Mouse (Mus musculus) spleen, postnatal 36 days (tissue): ENCODE measurements around the gene Supt3.

Source experiments
- DNase-seq, 2 experiments: peaks; one replicate each; pipeline ENCODE4 v3.0.0; 2022; ENCODE audit warnings: low spot score in 2 of 2, mixed read lengths in 1 of 2

Gene Supt3

GRCm38 (mm10) chr17:44776738-44777270, at the start of gene Supt3:
Gene Supt3, plus strand, starts transcription at chr17:44777152.
- peak; percentile 94 to 95 for DNase-seq

GRCm38 (mm10) chr17:44727675-44728074, 49.3 kb upstream of the Supt3 start:
- no peak for DNase-seq

DNA sequence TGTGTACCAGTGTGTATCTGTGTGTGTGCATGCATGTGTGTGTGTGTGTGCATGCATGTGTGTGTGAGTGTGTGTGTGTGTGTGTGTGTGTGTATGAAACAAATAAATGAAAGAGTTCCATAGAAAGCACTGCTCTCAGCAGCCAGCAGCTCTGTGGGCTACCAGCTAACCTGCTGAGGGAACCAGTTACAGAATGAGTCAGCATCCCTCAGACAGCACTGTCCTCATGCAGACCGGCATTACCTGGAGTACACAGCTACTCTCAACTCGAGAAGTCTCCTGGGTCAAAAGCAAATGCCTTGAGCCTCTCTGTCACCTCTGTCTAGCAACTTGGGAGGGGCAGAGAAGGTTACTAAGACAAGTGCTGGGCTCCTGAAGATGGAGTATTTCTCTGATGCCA, 48.5 kb upstream of the Supt3 start:
- DNase-seq, result no peak

- DNase-seq, result no peak
Measured at GRCm38 (mm10) chr17:44733544-44734310, 43.2 kb upstream of the Supt3 start.

GRCm38 (mm10) chr17:44734501-44735222, 42.3 kb upstream of the Supt3 start:
- DNase-seq, result no peak

- peak; percentile 20 to 21 for DNase-seq
Measured at GRCm38 (mm10) chr17:44735223-44735990, 41.5 kb upstream of the Supt3 start.

DNA sequence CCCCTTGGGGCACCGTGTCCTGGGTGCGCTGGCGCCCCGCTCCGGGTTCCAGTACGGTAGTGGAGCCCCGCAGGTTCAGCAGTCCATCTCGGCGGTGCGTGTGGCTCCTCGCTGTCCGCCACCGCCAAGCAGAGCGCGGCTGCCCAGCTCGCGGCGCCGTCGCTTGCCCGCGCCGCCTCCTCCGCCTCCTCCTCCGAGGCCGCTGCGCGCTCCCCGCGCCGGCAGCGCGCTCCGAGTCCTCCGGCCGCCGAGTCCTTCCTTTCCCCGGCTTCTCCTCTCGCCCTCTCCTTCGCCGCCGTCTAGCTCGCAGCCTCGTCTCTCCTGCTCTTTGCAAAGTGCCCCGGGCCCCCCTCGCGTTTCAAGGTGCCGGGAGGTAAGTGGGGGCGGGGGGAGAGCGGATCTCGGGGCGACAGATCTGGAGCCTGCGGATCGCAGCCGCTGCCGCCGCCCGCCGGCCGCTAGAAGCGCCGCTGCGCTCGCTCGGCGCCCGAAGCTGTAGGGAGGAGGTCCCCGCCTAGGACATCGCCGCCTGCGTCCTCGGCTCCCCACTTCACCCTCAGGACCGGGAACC, 40.9 kb upstream of the Supt3 start:
- peak; percentile 41 to 48 for DNase-seq

- no peak for DNase-seq
Measured at GRCm38 (mm10) chr17:44737275-44738120, 39.5 kb upstream of the Supt3 start.

DNA sequence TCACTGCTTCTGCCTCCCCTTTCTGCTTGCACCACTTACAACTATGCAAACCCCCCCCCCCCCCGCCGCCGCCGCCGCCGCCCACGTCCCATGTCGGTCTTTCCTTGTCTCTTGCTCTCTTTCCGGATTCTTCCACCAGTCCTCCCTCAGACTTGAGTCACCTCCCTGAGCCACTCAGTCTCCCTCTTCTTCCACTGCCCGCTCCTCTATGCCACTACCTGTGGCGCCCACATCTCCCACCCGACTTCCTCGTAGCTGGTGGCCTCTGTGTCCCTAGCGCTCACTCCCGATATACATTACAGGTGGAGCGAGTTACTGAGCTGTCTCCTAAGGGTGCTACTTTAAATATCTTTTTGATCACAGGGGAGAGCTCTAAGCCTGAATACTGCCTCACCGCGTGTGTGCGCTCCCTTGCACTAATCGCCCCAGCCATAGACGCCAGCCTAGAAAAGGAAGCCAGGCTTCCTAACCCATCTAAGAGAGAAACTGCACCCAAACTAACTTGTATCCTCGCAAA, 38.8 kb upstream of the Supt3 start:
- DNase-seq, result no peak

GRCm38 (mm10) chr17:44742246-44742645, 34.7 kb upstream of the Supt3 start:
- DNase-seq, result no peak

DNA sequence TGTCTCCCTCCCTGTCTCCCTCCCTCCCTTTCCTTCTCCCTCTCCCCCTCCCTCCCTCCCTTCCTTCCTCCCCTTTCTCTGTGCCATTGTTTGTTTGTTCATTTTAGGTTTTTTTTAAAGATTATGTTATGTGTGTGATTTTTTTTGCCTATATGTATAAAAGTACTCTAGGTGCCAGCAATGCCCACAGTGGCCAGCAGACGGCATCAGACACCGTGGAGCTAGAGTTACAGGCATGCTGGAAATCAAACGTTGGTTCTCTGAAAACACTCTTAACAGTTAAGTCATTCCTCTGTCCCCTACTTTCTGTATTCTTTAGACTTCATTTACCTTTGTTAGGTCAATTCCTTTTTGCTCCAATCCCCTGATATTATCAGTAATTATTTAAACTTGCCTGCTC, 33.2 kb upstream of the Supt3 start:
- DNase-seq, result no peak

GRCm38 (mm10) chr17:44745378-44745777, 31.6 kb upstream of the Supt3 start:
- DNase-seq, result no peak

DNA sequence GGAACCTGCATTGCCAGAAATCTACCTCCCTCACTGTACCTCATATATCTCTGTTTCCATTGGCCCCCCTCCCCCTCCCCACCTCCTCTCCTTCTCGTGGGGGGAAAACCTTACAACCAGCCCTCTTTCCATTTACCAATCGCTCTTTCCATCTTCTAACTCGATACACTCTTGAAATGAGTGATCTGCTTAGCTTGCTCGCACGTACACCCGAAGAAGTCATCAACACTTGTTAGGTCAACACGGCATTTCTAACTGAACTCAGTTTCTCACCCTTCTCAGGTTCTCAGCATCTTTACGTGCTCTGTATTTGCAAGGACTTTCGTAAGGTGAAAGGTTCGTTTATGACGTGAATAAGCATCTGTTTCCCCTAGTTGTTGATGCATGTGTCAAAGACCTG, 10.6 kb upstream of the Supt3 start:
- DNase-seq, result no peak

GRCm38 (mm10) chr17:44766975-44767374, 10.0 kb upstream of the Supt3 start:
- no peak for DNase-seq

GRCm38 (mm10) chr17:44767375-44767774, 9.6 kb upstream of the Supt3 start:
- no peak for DNase-seq

GRCm38 (mm10) chr17:44768522-44768921, 8.4 kb upstream of the Supt3 start:
- no peak for DNase-seq

DNA sequence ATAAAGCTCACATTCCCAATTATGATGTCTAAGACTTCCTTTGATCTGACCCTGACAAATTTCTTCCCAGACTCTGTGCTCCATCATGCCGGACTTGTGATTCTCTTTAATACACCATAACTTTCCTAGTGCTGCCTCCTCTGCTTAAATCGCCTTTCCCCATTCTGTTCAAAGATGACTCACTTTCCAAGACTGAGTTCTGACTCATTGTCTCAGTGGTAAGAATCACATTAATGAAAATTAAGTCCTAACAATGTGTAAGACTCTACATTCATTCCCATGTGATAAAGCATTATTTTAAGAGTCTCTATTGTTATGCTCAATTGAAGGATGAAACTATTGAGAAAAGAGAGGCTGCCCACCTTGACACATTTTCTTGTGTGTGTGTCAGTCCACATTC, 6.1 kb upstream of the Supt3 start:
- DNase-seq, result no peak

DNA sequence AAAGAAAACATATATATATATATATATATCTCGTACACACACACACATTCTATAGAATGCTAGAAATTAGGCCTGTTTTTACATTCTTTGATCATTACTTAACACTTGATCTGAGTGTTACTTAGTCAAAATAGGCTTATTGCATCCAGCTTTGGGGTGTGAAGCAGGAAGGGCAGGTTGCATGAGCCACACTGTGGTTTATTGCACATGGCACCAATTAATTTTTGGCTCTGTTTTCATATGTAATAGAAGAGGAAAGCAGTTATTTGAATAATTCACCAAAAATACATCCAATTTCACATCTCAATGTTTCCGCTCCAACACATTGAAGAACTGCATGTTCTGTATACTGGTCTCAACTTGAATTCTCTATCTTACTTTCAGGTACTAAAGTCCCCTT, 4.4 kb upstream of the Supt3 start:
- no peak for DNase-seq

GRCm38 (mm10) chr17:44777337-44777804, 419 bp downstream of the Supt3 start:
- peak; percentile 61 to 62 for DNase-seq

DNA sequence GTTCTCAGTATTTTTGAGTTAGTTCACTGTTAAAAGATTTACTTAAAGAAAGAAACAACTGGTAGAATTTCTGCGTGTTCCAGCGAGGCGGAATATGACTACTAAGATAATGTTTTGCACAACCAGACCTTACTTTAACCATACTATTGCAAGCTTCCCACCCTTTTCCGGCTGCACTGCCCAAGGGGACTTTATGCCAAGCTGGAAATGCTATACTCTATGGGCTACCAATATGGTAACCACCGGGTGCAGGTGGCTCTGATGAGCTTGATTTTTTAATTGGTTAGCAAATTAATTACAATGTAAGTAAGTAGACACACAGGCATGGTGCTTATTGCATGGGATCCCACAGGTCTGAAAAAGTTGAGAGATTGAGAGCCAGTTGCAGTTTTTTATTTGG, 1.2 kb downstream of the Supt3 start:
- DNase-seq, result no peak

DNA sequence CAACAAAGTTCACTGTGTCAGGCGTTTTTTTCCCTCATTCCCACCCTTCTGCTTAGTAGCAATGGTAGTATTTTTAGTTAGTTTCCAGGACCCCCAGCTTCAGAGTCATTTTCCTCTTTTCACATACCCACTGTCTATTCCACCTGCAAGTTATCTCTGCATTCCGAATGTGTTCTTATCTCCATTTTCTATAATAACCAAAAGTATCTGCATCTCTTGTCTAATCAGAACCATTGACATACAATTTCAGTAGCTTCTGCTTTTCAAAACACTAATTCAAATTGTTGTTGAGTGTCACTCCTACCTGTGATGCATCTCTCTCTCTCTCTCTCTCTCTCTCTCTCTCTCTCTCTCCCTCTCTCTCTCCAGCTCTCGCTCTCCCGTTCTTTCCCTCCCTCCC, 3.4 kb downstream of the Supt3 start:
- DNase-seq, result no peak
